Mouse (Mus musculus) thymus, adult 2 months (tissue): ENCODE results near the gene 9430038I01Rik. TPM values are rescaled to one million over a fixed set of nuclear protein-coding genes. Genes with fewer than 3 reads are reported as not detected.

Experiments
- DNase-seq: peaks from one replicate; pipeline ENCODE4 v3.0.0; 2021
- H3K27ac ChIP-seq: fragments of 200-500 bp; 2 replicates; pipeline ENCODE4 v1.5.1; 2012; ENCODE audit warnings: low read length, control low read depth; ENCODE audit not compliant: control insufficient read depth, insufficient read depth
- H3K27me3 ChIP-seq: fragments of 200-500 bp; 2 replicates; pipeline ENCODE4 v1.6.1; 2012; ENCODE audit warnings: mild to moderate bottlenecking, low read length, moderate library complexity, mixed read lengths; ENCODE audit not compliant: control insufficient read depth, insufficient read depth
- H3K36me3 ChIP-seq: fragments of 200-500 bp; 2 replicates; pipeline ENCODE4 v1.6.1; 2012; ENCODE audit warnings: mild to moderate bottlenecking, low read length, moderate library complexity; ENCODE audit not compliant: control insufficient read depth, insufficient read depth
- H3K4me1 ChIP-seq: fragments of 200-500 bp; replicated peaks from 2 replicates; pipeline ENCODE4 v1.6.1; 2012; ENCODE audit warnings: low read length; ENCODE audit not compliant: control insufficient read depth, insufficient read depth
- H3K4me3 ChIP-seq: fragments of 200-500 bp; 2 replicates; pipeline ENCODE4 v1.5.1; 2012; ENCODE audit warnings: mild to moderate bottlenecking, low read length, control low read depth, moderate library complexity; ENCODE audit not compliant: control insufficient read depth, insufficient read depth
- CTCF ChIP-seq: fragments of 200-500 bp; IDR thresholded peaks from 2 replicates; pipeline ENCODE4 v1.5.1; 2012; ENCODE audit warnings: mild to moderate bottlenecking, control low read depth, low read length, moderate library complexity, borderline replicate concordance; ENCODE audit not compliant: control insufficient read depth, poor library complexity, insufficient read depth; ENCODE audit errors: extremely low read depth
- POLR2A ChIP-seq: fragments of 200-500 bp; IDR thresholded peaks from 2 replicates; pipeline ENCODE4 v1.6.1; 2012; ENCODE audit warnings: mild to moderate bottlenecking, low read length, control low read depth, moderate library complexity; ENCODE audit not compliant: control insufficient read depth, poor library complexity, insufficient read depth; ENCODE audit errors: extremely low read depth
- WGBS: fragments of 180-500 bp; shearing (Covaris S2); methylation state at CpG from one replicate; pipeline ENCODE4 v1.1.7; 2018; 5-methylcytosine and 5-hydroxymethylcytosine counted together
- polyA plus RNA-seq: library from polyadenylated mRNA; depleted of rRNA; stranded (reverse); fragments of >200 nt; gene quantifications from 2 replicates; pipeline ENCODE4 v1.2.3, GENCODE M21; 2012; rRNA removed

Gene 9430038I01Rik
- polyA plus RNA-seq, 1 experiment = 7.2 TPM

GRCm38 (mm10) chr7:137370175-137370574 is 40.4 kb downstream of the 9430038I01Rik start:
- Histone ChIP-seq H3K36me3 (no peaks in the 10 kb centered on the region), H3K27me3 (no peaks in the 10 kb centered on the region), H3K4me1 (no peaks in the 10 kb centered on the region), H3K27ac (no peak overlapping the region), H3K4me3 (no peak overlapping the region)
- TF ChIP-seq POLR2A (no peak), CTCF (no peak)
- 96% methylated on average over 2 of the region's 2 CpGs for whole genome bisulfite sequencing
- no peak for DNase-seq

- no peak for DNase-seq
- 85% methylated on average over 4 of the region's 4 CpGs for WGBS
- Histone ChIP-seq H3K27me3 (no peaks in the 10 kb centered on the region), H3K36me3 (no peaks in the 10 kb centered on the region), H3K27ac (no peak overlapping the region), H3K4me3 (no peak overlapping the region), H3K4me1 (no peaks in the 10 kb centered on the region)
- no peak for TF ChIP-seq POLR2A
- no peak for TF ChIP-seq CTCF
These were observed 43.8 kb downstream of the 9430038I01Rik start for GRCm38 (mm10) chr7:137366736-137367135.

GRCm38 (mm10) chr7:137365056-137365455 is 45.5 kb downstream of the 9430038I01Rik start:
- Histone ChIP-seq H3K27me3 (no peaks in the 10 kb centered on the region), H3K4me3 (no peak overlapping the region), H3K27ac (no peak overlapping the region), H3K36me3 (no peaks in the 10 kb centered on the region), H3K4me1 (no peaks in the 10 kb centered on the region)
- no peak for TF ChIP-seq CTCF
- TF ChIP-seq POLR2A = no peak
- DNase-seq = no peak
- WGBS = 92% methylated on average over 8 of the region's 8 CpGs

DNA sequence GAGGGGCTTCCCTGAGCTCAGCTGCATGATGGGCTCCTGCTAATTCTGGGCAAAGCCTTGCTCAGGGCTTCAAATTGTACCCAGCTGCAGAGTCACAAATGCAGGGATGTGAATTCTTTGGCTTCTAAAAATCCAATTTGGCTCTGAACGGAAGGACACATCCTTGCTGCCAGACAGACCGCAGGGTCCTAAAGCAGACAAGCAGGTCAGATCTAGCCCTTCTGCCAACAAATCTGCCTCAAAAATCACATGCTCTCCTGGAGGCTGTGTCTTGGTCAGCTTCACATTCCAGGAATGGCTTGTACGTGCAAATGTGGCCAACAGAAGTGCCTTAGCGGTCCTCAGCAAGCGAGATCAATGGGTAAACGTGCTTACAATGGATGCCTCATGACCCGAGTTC is 46.0 kb downstream of the 9430038I01Rik start:
- Histone ChIP-seq H3K27me3 (no peaks in the 10 kb centered on the region), H3K4me3 (no peak overlapping the region), H3K36me3 (no peaks in the 10 kb centered on the region), H3K4me1 (no peaks in the 10 kb centered on the region), H3K27ac (no peak overlapping the region)
- DNase-seq = no peak
- TF ChIP-seq CTCF = no peak
- no peak for TF ChIP-seq POLR2A
- 90% methylated on average over 7 of the region's 7 CpGs for WGBS

DNA sequence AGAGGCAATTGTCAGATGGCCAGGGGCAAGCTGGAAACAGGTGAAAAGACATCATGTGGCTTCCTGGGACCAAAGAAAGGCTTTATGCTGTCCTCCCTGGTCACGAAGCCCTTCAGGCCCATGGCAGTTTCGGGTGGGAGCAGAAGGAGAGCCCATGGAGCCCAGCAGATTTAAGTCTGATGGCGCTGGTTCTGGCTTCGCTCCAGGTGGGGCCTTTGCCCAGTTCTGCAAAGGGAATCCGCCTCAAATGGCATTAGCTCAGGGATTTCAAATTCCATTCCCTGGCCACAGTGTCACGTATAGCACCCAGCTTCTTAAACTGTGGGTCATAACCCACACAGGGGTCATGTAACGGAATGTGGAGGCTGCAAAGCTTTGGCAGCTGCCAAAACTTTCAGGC is 63.7 kb downstream of the 9430038I01Rik start:
- WGBS = 92% methylated on average over 7 of the region's 7 CpGs
- H3K4me3 ChIP-seq = no peak overlapping the region
- no peaks in the 10 kb centered on the region for H3K36me3 ChIP-seq
- no peak for DNase-seq
- no peaks in the 10 kb centered on the region for H3K4me1 ChIP-seq
- H3K27ac ChIP-seq = no peak overlapping the region
- TF ChIP-seq CTCF (no peak), POLR2A (no peak)
- H3K27me3 ChIP-seq = no peaks in the 10 kb centered on the region

- H3K36me3 ChIP-seq = no peaks in the 10 kb centered on the region
- H3K27ac ChIP-seq = no peak overlapping the region
- DNase-seq = no peak
- 91% methylated on average over 10 of the region's 10 CpGs for WGBS
- no peak overlapping the region for H3K4me3 ChIP-seq
- H3K27me3 ChIP-seq = no peaks in the 10 kb centered on the region
- TF ChIP-seq POLR2A (no peak), CTCF (no peak)
- no peaks in the 10 kb centered on the region for H3K4me1 ChIP-seq
These were observed 64.5 kb downstream of the 9430038I01Rik start for GRCm38 (mm10) chr7:137346068-137346467.

DNA sequence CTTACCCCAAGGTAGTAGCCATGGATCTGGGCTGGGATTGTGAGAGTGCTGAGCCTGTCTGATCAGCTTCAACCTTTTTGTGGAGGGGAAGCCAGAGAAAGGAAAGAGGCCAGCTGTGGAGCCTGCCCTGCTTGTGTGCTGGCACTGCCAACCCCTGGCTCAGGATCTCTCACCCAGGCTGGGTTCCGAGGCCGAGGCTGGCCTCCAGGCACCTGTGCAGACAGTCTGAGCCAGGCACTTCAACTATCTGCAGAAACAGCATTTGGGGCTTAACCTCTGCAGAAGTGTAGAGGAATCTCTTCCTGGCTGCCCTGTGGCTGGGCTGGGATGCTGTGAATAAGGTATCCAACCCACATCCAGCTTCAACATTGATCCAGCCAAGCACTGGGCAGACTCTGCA is 76.6 kb downstream of the 9430038I01Rik start:
- 93% methylated on average over 2 of the region's 2 CpGs for WGBS
- H3K27me3 ChIP-seq = no peaks in the 10 kb centered on the region
- H3K27ac ChIP-seq = no peak overlapping the region
- H3K36me3 ChIP-seq = no peaks in the 10 kb centered on the region
- DNase-seq = no peak
- no peak overlapping the region for H3K4me3 ChIP-seq
- no peaks in the 10 kb centered on the region for H3K4me1 ChIP-seq
- TF ChIP-seq CTCF = no peak
- TF ChIP-seq POLR2A = no peak

Other genes with a start within 250 kb of the 9430038I01Rik start
- gene Ebf3, start 96.3 kb downstream of the 9430038I01Rik start, polyA plus RNA-seq = 1.7 and 2.1 TPM in 2 replicates
- gene Glrx3, start 26.9 kb upstream of the 9430038I01Rik start, polyA plus RNA-seq = 39.1 and 48.2 TPM in 2 replicates